Mouse (Mus musculus) ovary, postnatal 36 days (tissue): ENCODE measurements around the gene Cby1.

Experiments
- DNase-seq: peaks from one replicate; pipeline ENCODE4 v3.0.0; 2022; ENCODE audit warnings: low spot score, mixed read lengths

Gene Cby1

GRCm38 (mm10) chr15:79708229-79708822 is 49.3 kb downstream of the Cby1 start:
- DNase-seq: no peak

GRCm38 (mm10) chr15:79715646-79716045 is 56.6 kb downstream of the Cby1 start:
- no peak for DNase-seq

- DNase-seq: no peak
These were observed 57.7 kb downstream of the Cby1 start for GRCm38 (mm10) chr15:79716710-79717109.
